Comparison of ENCODE assay signal across 28 mouse cellular contexts in genomic region chr11:42438978-42439377, GRCm38 (mm10). TPM values are rescaled to one million over a fixed set of nuclear protein-coding genes. Genes with fewer than 3 reads are reported as not detected.
"Had no signal": no experiment of that assay in that cellular context is flagged by ENCODE, and none has a peak within 500 bp of the region (broad histone marks: within the 10 kb centered on the region; RNA-seq: fewer than 3 reads in every experiment).

No protein-coding gene starts in this region.

- H3K4me3 ChIP-seq: heart, adult 2 months; heart, embryonic 13.5 days; heart, embryonic 15.5 days; hindbrain, embryonic 13.5 days; hindbrain, embryonic 15.5 days; kidney, embryonic 15.5 days; limb, embryonic 13.5 days; limb, embryonic 15.5 days; liver, embryonic 12.5 days had no signal

- DNase-seq: gastrocnemius, postnatal 14 days; gastrocnemius, postnatal 36 days; heart, adult 11 months; heart, adult 2 months; heart, postnatal 14 days; heart, postnatal 36 days; kidney, adult 11 months; kidney, adult 2 months; kidney, adult 9 months; kidney, postnatal 14 days; kidney, postnatal 36 days; layer of hippocampus, adult 9-11 months; layer of hippocampus, postnatal 36 days; left cerebral cortex, postnatal 4 days had no signal

- H3K27ac ChIP-seq: heart, adult 2 months; heart, embryonic 13.5 days; heart, embryonic 15.5 days; hindbrain, embryonic 13.5 days; hindbrain, embryonic 15.5 days; hindbrain, postnatal 0 days; kidney, embryonic 15.5 days; kidney, postnatal 0 days; limb, embryonic 13.5 days; limb, embryonic 15.5 days; liver, embryonic 12.5 days had no signal

RNA-seq across cellular contexts. Expression of gene Gabrb2, which starts 19.4 kb away (rescaled TPM):
- total RNA-seq: hematopoietic stem cell, adult 5-6 weeks; liver, adult 2 months had no signal
- polyA plus RNA-seq: gonadal fat pad, adult 2 months; heart, adult 2 months; kidney, adult 2 months; large intestine, adult 2 months; liver, adult 2 months had no signal
